Mouse (Mus musculus) heart, embryonic 15.5 days (tissue): ENCODE measurements around the gene Tom1l2. TPM values are rescaled to one million over a fixed set of nuclear protein-coding genes. Genes with fewer than 3 reads are reported as not detected.
A peak's percentile ranks its signal among the peaks of the same experiment; 100 is the strongest.

Experiments used
- ATAC-seq: fragments of 200-750 bp; cut with Nextera tagmentation; replicated peaks from 2 replicates; pipeline ENCODE4 v1.8.0; 2017; ENCODE audit warnings: low read depth, moderate TSS enrichment; ENCODE audit not compliant: insufficient number of reproducible peaks, insufficient read depth, low FRiP score
- H3K27ac ChIP-seq: fragments of 300-500 bp; sonication (generic); 2 replicates; pipeline ENCODE4 v1.5.1; 2015; ENCODE audit warnings: mild to moderate bottlenecking, inconsistent platforms
- H3K27me3 ChIP-seq: fragments of 300-500 bp; sonication (generic); 2 replicates; pipeline ENCODE4 v1.6.1; 2015; ENCODE audit warnings: inconsistent platforms
- H3K36me3 ChIP-seq: fragments of 300-500 bp; sonication (generic); 2 replicates; pipeline ENCODE4 v1.6.1; 2015; ENCODE audit warnings: mild to moderate bottlenecking, inconsistent platforms
- H3K4me1 ChIP-seq: fragments of 300-500 bp; sonication (generic); replicated peaks from 2 replicates; pipeline ENCODE4 v1.6.1; 2015; ENCODE audit warnings: inconsistent platforms
- H3K4me2 ChIP-seq: fragments of 300-500 bp; sonication (generic); 2 replicates; pipeline ENCODE4 v1.6.1; 2015; ENCODE audit warnings: inconsistent platforms, mild to moderate bottlenecking, moderate library complexity
- H3K4me3 ChIP-seq: fragments of 300-500 bp; sonication (generic); 2 replicates; pipeline ENCODE4 v1.5.1; 2015; ENCODE audit warnings: mild to moderate bottlenecking, inconsistent platforms
- H3K9ac ChIP-seq: fragments of 300-500 bp; sonication (generic); 2 replicates; pipeline ENCODE4 v1.6.1; 2015; ENCODE audit warnings: mild to moderate bottlenecking, inconsistent platforms
- H3K9me3 ChIP-seq: fragments of 300-500 bp; sonication (generic); replicated peaks from 2 replicates; pipeline ENCODE4 v1.6.1; 2016; ENCODE audit warnings: inconsistent platforms
- WGBS: fragments of 180-500 bp; shearing (Covaris S2); methylation state at CpG from one replicate; pipeline ENCODE4 v1.1.7; 2015; ENCODE audit warnings: mixed read lengths; 5-methylcytosine and 5-hydroxymethylcytosine counted together
- polyA plus RNA-seq: library from polyadenylated mRNA; unstranded; fragments of >200 nt; fragmentation: Nextera tagmentation; extraction: Ambion mirVana; gene quantifications from 2 replicates; pipeline ENCODE4 v1.2.1, GENCODE M21; 2015

Tom1l2 gene
- polyA plus RNA-seq, 1 experiment from 2014 or later, result 30.0 TPM

DNA sequence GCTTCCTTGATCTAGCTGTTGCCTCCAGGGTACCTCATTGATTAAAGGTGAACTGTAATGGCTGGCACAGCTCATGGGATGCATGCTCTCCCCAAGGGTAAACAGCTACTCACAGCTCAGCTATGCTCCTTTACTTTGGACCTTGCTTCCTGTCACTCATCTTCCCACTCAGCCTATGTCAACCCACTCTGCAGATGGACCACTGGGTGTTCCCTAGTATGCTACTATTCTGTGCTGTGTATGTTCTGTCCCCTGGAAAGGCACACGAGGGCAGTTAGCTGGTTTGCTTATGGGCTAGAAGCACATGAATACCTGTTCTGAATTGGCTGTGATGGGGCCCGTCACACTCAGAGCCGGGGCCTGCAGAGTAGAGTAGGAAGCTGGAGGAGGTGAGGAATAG is 92.0 kb downstream of the Tom1l2 start:
- Histone ChIP-seq H3K9me3 (no peaks in the 10 kb centered on the region), H3K27me3 (no peaks in the 10 kb centered on the region), H3K36me3 (peaks cover 8% of the 10 kb centered on the region; the same call in 1 of the 2 replicates), H3K9ac (no peak overlapping the region), H3K27ac (no peak overlapping the region), H3K4me1 (peaks cover 22% of the 10 kb centered on the region), H3K4me3 (no peak overlapping the region), H3K4me2 (no peak overlapping the region)
- 87% methylated on average over 3 of the region's 3 CpGs for WGBS
- no peak for ATAC-seq

DNA sequence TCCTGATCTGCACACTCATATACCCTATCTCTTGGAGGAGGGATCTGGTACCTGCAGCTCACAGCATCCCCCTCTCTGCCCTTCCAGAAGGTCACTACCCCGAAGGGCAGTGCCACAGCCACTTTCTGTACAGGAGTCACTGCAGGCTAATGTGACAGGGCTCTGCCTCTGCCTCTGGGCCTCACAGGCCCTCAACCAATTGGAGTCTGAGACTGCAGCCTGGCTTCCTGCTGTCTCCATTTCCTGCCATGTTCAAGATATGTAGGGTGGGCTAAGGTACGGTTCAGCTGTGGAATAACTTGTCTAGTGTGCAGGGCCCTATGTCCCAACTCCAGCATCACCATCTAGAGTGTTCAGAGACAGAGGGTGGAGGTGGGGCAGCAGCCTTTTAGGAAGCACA is 95.0 kb downstream of the Tom1l2 start:
- Histone ChIP-seq H3K36me3 (peaks cover 8% of the 10 kb centered on the region; the same call in 1 of the 2 replicates), H3K4me1 (peaks cover 52% of the 10 kb centered on the region), H3K9me3 (no peaks in the 10 kb centered on the region), H3K27me3 (no peaks in the 10 kb centered on the region), H3K4me2 (no peak overlapping the region), H3K9ac (no peak overlapping the region), H3K27ac (no peak overlapping the region; the same call in 1 of the 2 replicates), H3K4me3 (no peak overlapping the region)
- ATAC-seq, result no peak
- 49% methylated on average over 2 of the region's 2 CpGs for WGBS

DNA sequence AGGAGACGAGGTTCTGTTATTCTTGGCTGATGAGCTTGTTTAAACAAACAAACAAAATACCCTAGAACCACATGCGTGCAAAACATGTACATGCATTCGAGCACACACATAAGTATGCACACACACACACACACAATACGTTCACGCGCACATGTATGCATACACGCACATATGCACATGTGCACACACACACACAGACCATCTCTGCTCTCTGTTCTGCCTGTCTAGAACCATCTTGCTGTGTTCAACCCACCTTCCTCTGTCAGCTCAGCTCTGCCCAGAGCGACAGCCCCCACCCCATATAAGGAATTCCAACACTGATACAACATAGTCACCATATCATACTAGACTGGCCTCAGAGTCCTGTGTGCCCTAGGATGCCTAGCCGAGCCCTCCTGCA is 96.0 kb downstream of the Tom1l2 start:
- H3K27ac ChIP-seq, result peak overlapping the region; percentile 36
- 77% methylated on average over 9 of the region's 9 CpGs for WGBS
- no peak overlapping the region for H3K9ac ChIP-seq
- H3K36me3 ChIP-seq, result peaks cover 8% of the 10 kb centered on the region; the same call in 1 of the 2 replicates
- no peak overlapping the region for H3K4me3 ChIP-seq
- no peak overlapping the region for H3K4me2 ChIP-seq
- no peak for ATAC-seq
- no peaks in the 10 kb centered on the region for H3K9me3 ChIP-seq
- peaks cover 52% of the 10 kb centered on the region for H3K4me1 ChIP-seq
- H3K27me3 ChIP-seq, result no peaks in the 10 kb centered on the region

DNA sequence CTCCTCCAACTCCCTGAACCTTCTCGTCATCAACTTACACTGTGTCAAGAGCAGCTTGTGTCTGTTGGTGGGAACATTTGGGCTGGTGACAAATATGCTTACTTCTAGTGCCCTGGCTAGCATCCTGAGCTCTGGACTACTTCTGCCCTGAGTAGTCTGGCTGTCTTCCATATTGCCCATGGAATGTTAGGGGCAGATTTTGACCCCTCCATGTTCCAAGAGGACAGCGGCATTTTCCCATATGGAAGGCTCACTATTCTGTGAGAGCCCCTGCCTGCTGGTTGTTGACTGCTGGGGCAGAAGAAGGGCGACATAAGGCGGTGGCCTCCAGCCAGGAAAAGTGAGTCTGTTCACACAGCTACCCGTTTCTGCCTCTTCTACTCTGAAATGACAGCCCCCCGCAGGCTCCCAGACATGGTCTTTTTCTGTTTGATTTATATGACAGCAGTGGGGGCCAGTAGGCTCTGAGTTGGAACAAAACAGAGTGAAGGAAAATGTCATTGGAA is 96.5 kb downstream of the Tom1l2 start:
- H3K9me3 ChIP-seq, result no peaks in the 10 kb centered on the region
- no peak overlapping the region for H3K4me2 ChIP-seq
- no peak overlapping the region for H3K4me3 ChIP-seq
- H3K4me1 ChIP-seq, result peaks cover 54% of the 10 kb centered on the region
- no peak overlapping the region for H3K9ac ChIP-seq
- peaks cover 8% of the 10 kb centered on the region; the same call in 1 of the 2 replicates for H3K36me3 ChIP-seq
- peak overlapping the region; percentile 24 for H3K27ac ChIP-seq
- ATAC-seq, result no peak
- no peaks in the 10 kb centered on the region for H3K27me3 ChIP-seq
- 38% methylated on average over 6 of the region's 6 CpGs for WGBS

DNA sequence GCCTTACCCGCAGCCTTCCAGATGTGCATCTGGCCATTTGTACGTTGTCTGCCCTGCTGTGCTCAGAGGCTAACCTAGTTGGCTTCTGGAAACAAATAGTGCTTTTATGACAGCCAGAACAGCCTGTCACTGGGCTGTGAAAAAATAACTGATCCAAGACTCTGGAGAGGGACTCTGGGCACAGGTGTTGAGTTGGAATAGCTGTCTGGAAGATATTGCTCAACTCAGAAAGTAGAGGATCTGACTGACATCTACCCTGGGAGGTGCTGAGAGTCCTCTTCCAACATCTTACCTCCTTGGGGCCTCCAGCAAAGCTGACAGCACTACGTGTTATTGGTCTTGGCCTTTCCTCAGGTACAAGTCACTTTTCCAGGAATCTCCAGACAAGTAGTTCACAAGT is 97.1 kb downstream of the Tom1l2 start:
- H3K4me1 ChIP-seq, result peaks cover 54% of the 10 kb centered on the region
- no peak for ATAC-seq
- 76% methylated on average over 3 of the region's 3 CpGs for whole genome bisulfite sequencing

DNA sequence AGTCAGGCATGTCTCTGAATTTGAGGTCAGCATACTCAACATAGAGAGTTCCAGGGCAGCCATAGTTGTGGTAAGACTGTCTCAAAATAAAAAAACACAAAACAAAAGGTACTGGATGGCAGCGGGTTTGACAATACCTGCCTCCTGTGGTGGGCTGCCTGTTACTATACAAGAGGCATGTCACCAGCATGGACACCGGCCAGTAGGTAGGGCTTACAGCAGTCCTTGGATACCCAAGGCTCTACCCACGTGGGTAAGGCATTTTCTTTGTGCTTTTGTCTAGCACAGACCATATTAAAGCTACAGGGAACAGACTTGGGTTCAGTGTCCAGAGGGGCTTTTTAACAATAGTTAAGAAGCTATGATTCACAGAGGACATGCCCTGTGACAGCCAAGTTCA is 97.5 kb downstream of the Tom1l2 start:
- Histone ChIP-seq H3K9me3 (no peaks in the 10 kb centered on the region), H3K4me3 (no peak overlapping the region), H3K9ac (no peak overlapping the region), H3K4me2 (no peak overlapping the region), H3K27ac (peak overlapping the region; percentile 65; the same call in 1 of the 2 replicates), H3K4me1 (peaks cover 54% of the 10 kb centered on the region), H3K36me3 (0 out of 2 replicates have a peak, but pooled peaks cover 9% of the 10 kb centered on the region), H3K27me3 (no peaks in the 10 kb centered on the region)
- no peak for ATAC-seq
- WGBS, result 82% methylated on average over 3 of the region's 3 CpGs

More for the DNA sequence above, 97.1 kb downstream of the Tom1l2 start:
- Histone ChIP-seq H3K27me3 (no peaks in the 10 kb centered on the region), H3K27ac (no peak overlapping the region), H3K9ac (no peak overlapping the region), H3K4me2 (no peak overlapping the region), H3K4me3 (no peak overlapping the region), H3K9me3 (no peaks in the 10 kb centered on the region), H3K36me3 (peaks cover 6% of the 10 kb centered on the region; the same call in 1 of the 2 replicates)

DNA sequence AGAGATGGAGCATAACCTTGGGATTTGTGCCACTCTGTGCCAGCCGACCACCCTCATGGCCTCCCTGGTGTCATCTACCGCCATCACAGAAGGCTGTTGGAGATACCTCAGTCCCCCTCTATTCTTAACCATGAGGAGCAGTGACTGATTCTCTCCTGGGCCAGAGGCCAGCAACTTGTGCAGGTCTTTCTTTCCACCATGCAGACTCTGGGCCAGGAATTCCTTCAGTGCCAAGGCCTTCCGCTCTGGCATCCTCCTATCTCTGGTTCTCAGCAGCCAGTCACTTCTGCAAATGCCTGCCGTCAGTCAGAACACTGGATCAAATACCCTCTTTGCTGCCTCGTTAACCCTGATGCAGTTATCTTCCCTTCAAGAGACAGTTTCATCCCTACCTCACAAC is 98.4 kb downstream of the Tom1l2 start:
- H3K4me1 ChIP-seq, result peaks cover 54% of the 10 kb centered on the region
- ATAC-seq, result 0 out of 2 replicates have a peak, but pooled peaks have one; percentile 28
- peak overlapping the region; percentile 65 for H3K27ac ChIP-seq

DNA sequence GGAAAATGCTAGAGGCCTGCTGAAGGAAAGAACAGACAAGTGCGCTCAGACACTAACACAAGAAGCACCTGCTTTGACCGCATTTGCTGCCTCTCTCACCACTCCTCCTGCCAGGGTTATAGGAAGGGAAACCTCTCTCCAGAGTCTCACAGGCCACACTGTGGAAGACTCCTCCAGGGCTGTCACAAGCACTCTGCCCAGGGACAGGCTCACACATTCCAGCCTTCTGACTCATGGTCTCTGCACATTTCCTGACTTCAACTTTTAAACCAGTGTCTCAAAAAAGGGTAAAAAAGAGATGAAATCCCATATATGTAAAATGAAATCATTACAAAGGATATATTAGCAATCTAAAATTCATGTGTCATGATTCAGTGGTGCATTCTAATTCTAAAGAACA is 99.2 kb downstream of the Tom1l2 start:
- Histone ChIP-seq H3K4me2 (no peak overlapping the region), H3K27me3 (no peaks in the 10 kb centered on the region), H3K9me3 (no peaks in the 10 kb centered on the region), H3K4me3 (no peak overlapping the region), H3K9ac (no peak overlapping the region), H3K36me3 (0 out of 2 replicates have a peak, but pooled peaks cover 7% of the 10 kb centered on the region), H3K4me1 (peaks cover 54% of the 10 kb centered on the region), H3K27ac (peak overlapping the region; percentile 65)
- 55% methylated on average over 2 of the region's 2 CpGs for WGBS
- no peak for ATAC-seq

More for the DNA sequence above, 98.4 kb downstream of the Tom1l2 start:
- H3K9me3 ChIP-seq, result no peaks in the 10 kb centered on the region
- no peaks in the 10 kb centered on the region for H3K27me3 ChIP-seq
- 24% methylated on average over 5 of the region's 5 CpGs for WGBS
- H3K4me3 ChIP-seq, result no peak overlapping the region
- 0 out of 2 replicates have a peak, but pooled peaks cover 10% of the 10 kb centered on the region for H3K36me3 ChIP-seq
- no peak overlapping the region for H3K9ac ChIP-seq
- no peak overlapping the region for H3K4me2 ChIP-seq

DNA sequence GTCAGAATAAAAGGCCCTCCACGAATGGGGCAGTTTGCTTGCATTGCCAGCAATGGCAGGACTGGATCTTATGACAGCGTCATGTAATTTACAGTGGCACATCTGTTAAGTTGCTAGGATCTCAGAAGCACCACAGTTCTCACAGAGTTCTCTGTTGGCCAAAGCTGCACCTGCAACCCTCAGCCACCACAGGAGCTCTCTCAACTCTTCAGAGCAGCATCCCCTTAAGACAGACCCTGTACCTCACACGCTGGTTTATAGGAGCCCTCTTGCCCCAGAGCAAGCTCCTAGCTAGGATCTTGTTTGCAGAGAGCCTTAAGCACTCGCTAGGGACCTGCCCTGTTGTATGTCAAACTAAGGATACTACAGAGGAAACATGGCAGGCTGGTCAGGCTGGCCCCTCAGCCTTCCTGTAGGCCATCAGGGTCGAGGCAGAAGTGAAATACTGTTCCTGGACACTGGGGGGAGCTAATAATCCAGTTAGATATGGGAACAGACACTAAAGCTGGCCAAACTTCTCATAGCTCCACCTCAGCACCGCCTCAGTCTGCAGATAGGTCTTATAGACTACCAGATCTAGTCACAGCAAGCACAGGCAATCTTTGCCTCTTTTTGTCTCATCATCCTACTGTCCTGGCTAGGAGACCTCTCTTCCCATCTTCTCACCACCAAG is 101.6 kb downstream of the Tom1l2 start:
- H3K9ac ChIP-seq, result no peak overlapping the region
- H3K4me1 ChIP-seq, result peaks cover 36% of the 10 kb centered on the region
- WGBS, result 61% methylated on average over 6 of the region's 6 CpGs
- no peaks in the 10 kb centered on the region for H3K27me3 ChIP-seq
- no peak overlapping the region for H3K4me2 ChIP-seq
- no peaks in the 10 kb centered on the region for H3K9me3 ChIP-seq
- H3K4me3 ChIP-seq, result no peak overlapping the region
- no peak for ATAC-seq
- H3K27ac ChIP-seq, result no peak overlapping the region
- 0 out of 2 replicates have a peak, but pooled peaks cover 7% of the 10 kb centered on the region for H3K36me3 ChIP-seq

DNA sequence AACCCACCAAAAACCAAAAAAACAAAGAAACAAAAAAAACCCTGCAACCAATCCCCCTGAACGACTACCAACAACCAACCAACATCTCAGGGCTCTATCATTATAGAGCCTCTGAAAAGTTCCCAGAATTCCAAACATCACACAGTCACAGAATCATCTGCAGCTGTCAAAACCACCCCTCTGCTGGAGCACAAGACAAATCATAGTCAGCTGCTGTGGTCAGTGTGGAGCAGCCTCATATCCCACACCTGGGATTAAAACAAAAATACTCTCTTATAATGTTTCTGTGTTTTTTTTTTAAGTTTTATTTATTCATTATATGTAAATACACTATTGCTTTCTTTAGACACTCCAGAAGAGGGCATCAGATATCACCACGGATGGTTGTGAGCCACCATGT is 102.8 kb downstream of the Tom1l2 start:
- Histone ChIP-seq H3K4me1 (peaks cover 27% of the 10 kb centered on the region), H3K4me3 (no peak overlapping the region), H3K9me3 (no peaks in the 10 kb centered on the region), H3K27me3 (no peaks in the 10 kb centered on the region), H3K36me3 (0 out of 2 replicates have a peak, but pooled peaks cover 7% of the 10 kb centered on the region), H3K27ac (no peak overlapping the region), H3K4me2 (no peak overlapping the region), H3K9ac (no peak overlapping the region)
- ATAC-seq, result no peak
- 77% methylated on average over 2 of the region's 2 CpGs for WGBS

DNA sequence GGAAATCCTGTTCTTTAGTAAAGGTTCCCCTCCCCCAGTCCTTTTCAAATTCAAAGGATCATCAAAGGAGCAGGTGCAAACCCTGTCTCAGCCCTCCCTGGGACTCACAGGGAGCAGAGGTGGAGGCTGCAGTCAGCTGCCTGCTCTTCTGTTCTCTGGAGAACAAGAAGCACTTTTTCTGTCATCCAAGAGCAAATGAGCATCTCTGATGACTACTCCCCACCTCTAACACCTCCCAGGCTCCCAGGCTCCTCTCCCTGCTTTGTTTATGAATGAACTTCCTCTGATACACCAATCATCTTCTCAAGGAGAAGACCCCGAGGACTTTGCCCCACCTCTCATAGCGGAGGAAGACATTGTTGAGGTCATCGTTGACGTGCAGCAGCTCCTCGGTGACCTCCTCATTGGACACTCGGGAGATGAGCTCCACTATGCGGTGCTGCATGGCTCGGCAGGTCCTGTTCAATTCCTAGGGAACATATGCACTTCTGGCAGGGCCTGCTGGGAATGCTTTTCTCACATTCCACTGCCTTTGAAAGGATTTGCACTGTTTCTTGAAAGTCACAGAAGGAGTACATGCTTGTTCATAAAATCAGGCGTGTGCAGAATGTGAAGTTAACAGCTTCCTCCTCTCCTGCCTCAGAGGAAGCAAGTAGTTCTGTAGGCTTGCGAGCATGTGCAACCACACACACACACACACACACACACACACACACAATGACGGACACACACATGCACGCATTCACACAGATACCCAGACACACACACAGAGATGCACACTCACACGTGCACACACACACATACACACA is 103.9 kb downstream of the Tom1l2 start:
- H3K36me3 ChIP-seq, result 0 out of 2 replicates have a peak, but pooled peaks cover 7% of the 10 kb centered on the region
- H3K27me3 ChIP-seq, result no peaks in the 10 kb centered on the region
- peaks cover 17% of the 10 kb centered on the region for H3K4me1 ChIP-seq
- H3K27ac ChIP-seq, result 0 out of 2 replicates have a peak overlapping the region, but pooled peaks have one; percentile 2
- no peaks in the 10 kb centered on the region for H3K9me3 ChIP-seq
- no peak for ATAC-seq
- no peak overlapping the region for H3K4me2 ChIP-seq
- H3K9ac ChIP-seq, result no peak overlapping the region
- 54% methylated on average over 13 of the region's 13 CpGs for WGBS
- no peak overlapping the region for H3K4me3 ChIP-seq
